Mouse (Mus musculus) thymus, adult 2 months (tissue): Measurements from ENCODE around the gene Raet1e. TPM values are rescaled to one million over a fixed set of nuclear protein-coding genes. Genes with fewer than 3 reads are reported as not detected.

Source experiments
- DNase-seq: peaks from one replicate; pipeline ENCODE4 v3.0.0; 2021
- H3K27ac ChIP-seq: fragments of 200-500 bp; 2 replicates; pipeline ENCODE4 v1.5.1; 2012; ENCODE audit warnings: low read length, control low read depth; ENCODE audit not compliant: control insufficient read depth, insufficient read depth
- H3K27me3 ChIP-seq: fragments of 200-500 bp; 2 replicates; pipeline ENCODE4 v1.6.1; 2012; ENCODE audit warnings: mild to moderate bottlenecking, low read length, moderate library complexity, mixed read lengths; ENCODE audit not compliant: control insufficient read depth, insufficient read depth
- H3K36me3 ChIP-seq: fragments of 200-500 bp; 2 replicates; pipeline ENCODE4 v1.6.1; 2012; ENCODE audit warnings: mild to moderate bottlenecking, low read length, moderate library complexity; ENCODE audit not compliant: control insufficient read depth, insufficient read depth
- H3K4me1 ChIP-seq: fragments of 200-500 bp; replicated peaks from 2 replicates; pipeline ENCODE4 v1.6.1; 2012; ENCODE audit warnings: low read length; ENCODE audit not compliant: control insufficient read depth, insufficient read depth
- H3K4me3 ChIP-seq: fragments of 200-500 bp; 2 replicates; pipeline ENCODE4 v1.5.1; 2012; ENCODE audit warnings: mild to moderate bottlenecking, low read length, control low read depth, moderate library complexity; ENCODE audit not compliant: control insufficient read depth, insufficient read depth
- CTCF ChIP-seq: fragments of 200-500 bp; IDR thresholded peaks from 2 replicates; pipeline ENCODE4 v1.5.1; 2012; ENCODE audit warnings: mild to moderate bottlenecking, control low read depth, low read length, moderate library complexity, borderline replicate concordance; ENCODE audit not compliant: control insufficient read depth, poor library complexity, insufficient read depth; ENCODE audit errors: extremely low read depth
- POLR2A ChIP-seq: fragments of 200-500 bp; IDR thresholded peaks from 2 replicates; pipeline ENCODE4 v1.6.1; 2012; ENCODE audit warnings: mild to moderate bottlenecking, low read length, control low read depth, moderate library complexity; ENCODE audit not compliant: control insufficient read depth, poor library complexity, insufficient read depth; ENCODE audit errors: extremely low read depth
- WGBS: fragments of 180-500 bp; shearing (Covaris S2); methylation state at CpG from one replicate; pipeline ENCODE4 v1.1.7; 2018; 5-methylcytosine and 5-hydroxymethylcytosine counted together
- polyA plus RNA-seq: library from polyadenylated mRNA; depleted of rRNA; stranded (reverse); fragments of >200 nt; gene quantifications from 2 replicates; pipeline ENCODE4 v1.2.3, GENCODE M21; 2012

Raet1e gene
- polyA plus RNA-seq, 1 experiment, result 0.38 TPM

- Histone ChIP-seq H3K4me1 (peaks cover 6% of the 10 kb centered on the region; the same call in 1 of the 2 replicates), H3K4me3 (no peak overlapping the region), H3K27me3 (no peaks in the 10 kb centered on the region), H3K27ac (no peak overlapping the region), H3K36me3 (no peaks in the 10 kb centered on the region)
- no peak for DNase-seq
- TF ChIP-seq POLR2A (no peak), CTCF (no peak)
- 8% methylated on average over 6 of the region's 6 CpGs for WGBS
These were observed 124.4 kb downstream of the Raet1e start for GRCm38 (mm10) chr10:22282816-22283215.

DNA sequence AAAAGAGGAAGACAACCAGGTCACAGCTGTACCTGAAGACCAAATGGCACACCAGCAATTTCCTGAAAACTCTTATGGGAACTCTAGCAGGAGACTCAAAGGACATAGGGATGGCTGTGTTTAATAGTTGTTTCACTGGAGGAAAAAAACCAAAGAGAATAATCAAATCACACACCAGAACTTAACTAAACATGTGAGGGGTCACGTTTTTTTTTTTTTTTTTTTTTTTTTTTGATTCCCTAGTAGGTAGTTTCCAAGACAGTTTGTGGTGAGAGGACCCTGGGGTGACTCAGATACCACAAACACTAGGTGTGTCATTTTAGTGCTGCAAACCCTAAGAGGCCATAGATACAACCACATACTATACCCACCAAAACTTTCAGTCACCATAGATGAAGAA is 137.3 kb downstream of the Raet1e start:
- Histone ChIP-seq H3K27me3 (no peaks in the 10 kb centered on the region), H3K4me1 (0 out of 2 replicates have a peak, but pooled peaks cover 6% of the 10 kb centered on the region), H3K4me3 (no peak overlapping the region), H3K36me3 (no peaks in the 10 kb centered on the region), H3K27ac (no peak overlapping the region)
- no peak for DNase-seq
- TF ChIP-seq POLR2A (no peak), CTCF (no peak)
- WGBS, result 24% methylated on average over 1 of the region's 1 CpGs

DNA sequence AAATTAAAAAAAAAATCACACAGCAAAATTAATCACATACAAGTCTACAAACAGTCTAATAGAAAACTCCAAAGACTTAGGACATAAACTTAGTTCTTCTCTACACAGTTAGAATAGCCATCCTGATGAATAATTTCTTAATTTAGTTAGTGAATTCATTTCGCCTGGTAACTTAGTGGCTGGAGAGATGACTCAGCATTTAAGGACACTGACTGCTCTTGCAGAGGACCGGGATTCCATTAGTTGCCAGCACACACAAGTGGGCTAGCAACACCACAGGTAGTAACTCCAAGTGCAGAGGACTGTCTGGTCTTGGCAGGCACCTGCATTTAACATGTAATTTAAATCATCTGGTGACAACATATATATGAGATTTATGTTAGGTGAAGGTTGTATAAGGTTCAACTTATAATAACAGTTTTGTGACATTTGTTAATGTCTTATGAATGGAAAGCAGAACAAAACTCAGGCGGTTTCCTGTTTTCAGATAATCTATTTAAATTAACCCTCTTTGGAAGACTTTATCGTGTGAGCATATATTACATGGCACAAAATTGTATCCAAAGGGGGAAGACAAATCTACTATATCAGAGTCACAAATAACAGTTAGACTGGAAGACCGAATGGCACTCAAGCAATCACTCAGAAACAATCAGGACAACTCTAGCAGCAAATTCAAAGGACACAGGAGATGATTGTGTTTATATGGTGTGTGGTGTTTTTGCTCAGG is 138.8 kb downstream of the Raet1e start:
- WGBS, result 53% methylated on average over 5 of the region's 5 CpGs
- Histone ChIP-seq H3K27ac (no peak overlapping the region), H3K27me3 (no peaks in the 10 kb centered on the region), H3K4me1 (peaks cover 9% of the 10 kb centered on the region; the same call in 1 of the 2 replicates), H3K36me3 (no peaks in the 10 kb centered on the region), H3K4me3 (no peak overlapping the region)
- no peak for TF ChIP-seq POLR2A
- no peak for DNase-seq

DNA sequence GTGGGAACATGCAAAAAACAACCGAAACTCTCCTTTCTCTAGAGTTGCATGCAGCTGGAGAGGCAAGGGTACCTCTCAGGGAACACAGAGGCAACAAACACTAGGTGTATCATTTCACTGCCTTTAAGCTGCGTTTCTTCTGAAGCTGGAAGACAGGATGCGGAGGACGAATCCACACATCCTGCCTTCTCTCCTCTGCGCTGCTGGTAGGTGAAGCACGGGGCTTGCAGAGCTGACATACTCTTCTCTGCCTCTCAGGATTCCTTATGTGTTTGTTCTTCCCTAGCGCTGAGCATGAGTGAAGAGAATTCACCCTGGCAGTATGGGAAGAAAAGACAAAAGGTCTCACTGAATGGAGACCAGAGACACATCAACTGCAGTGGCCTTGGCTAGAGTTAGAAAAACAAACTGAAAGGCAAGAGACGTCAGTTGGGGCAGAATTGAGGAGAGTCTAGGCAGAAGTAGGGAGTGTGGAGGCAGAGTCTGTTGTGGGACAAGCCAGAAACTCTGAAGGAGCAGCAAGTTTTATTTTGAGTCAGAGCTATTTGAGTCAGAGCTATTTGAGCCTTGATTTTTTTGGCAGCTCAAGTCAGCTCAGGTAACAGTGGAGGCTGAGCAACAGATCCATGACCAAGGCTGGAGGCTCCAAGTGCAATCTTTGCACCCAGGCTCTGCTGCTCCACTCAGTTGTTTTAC is 139.5 kb downstream of the Raet1e start:
- DNase-seq, result no peak
- no peak for TF ChIP-seq POLR2A
- TF ChIP-seq CTCF, result no peak
- no peaks in the 10 kb centered on the region for H3K27me3 ChIP-seq
- no peaks in the 10 kb centered on the region for H3K36me3 ChIP-seq
- H3K4me3 ChIP-seq, result no peak overlapping the region
- H3K27ac ChIP-seq, result no peak overlapping the region
- WGBS, result 72% methylated on average over 8 of the region's 8 CpGs
- H3K4me1 ChIP-seq, result peaks cover 9% of the 10 kb centered on the region; the same call in 1 of the 2 replicates

- WGBS, result 50% methylated on average over 2 of the region's 2 CpGs
- no peaks in the 10 kb centered on the region for H3K36me3 ChIP-seq
- H3K27ac ChIP-seq, result no peak overlapping the region
- H3K4me1 ChIP-seq, result peaks cover 9% of the 10 kb centered on the region; the same call in 1 of the 2 replicates
- no peaks in the 10 kb centered on the region for H3K27me3 ChIP-seq
- TF ChIP-seq POLR2A (no peak), CTCF (no peak)
- no peak for DNase-seq
- H3K4me3 ChIP-seq, result no peak overlapping the region
These were observed 141.0 kb downstream of the Raet1e start for GRCm38 (mm10) chr10:22299324-22299723.

GRCm38 (mm10) chr10:22301641-22302040 is 143.3 kb downstream of the Raet1e start:
- no peaks in the 10 kb centered on the region for H3K36me3 ChIP-seq
- 59% methylated on average over 1 of the region's 1 CpGs for WGBS
- no peaks in the 10 kb centered on the region for H3K27me3 ChIP-seq
- H3K4me1 ChIP-seq, result peaks cover 16% of the 10 kb centered on the region
- peak overlapping the region; percentile 98 for H3K27ac ChIP-seq
- no peak for DNase-seq
- no peak overlapping the region; the same call in 1 of the 2 replicates for H3K4me3 ChIP-seq
- TF ChIP-seq CTCF (no peak), POLR2A (no peak)
